Mouse (Mus musculus) embryonic facial prominence, embryonic 12.5 days (tissue): Measurements from ENCODE around the gene Agbl5. TPM values are rescaled to one million over a fixed set of nuclear protein-coding genes. Genes with fewer than 3 reads are reported as not detected.

Source experiments
- ATAC-seq: fragments of 200-750 bp; cut with Nextera tagmentation; 2 replicates; pipeline ENCODE4 v1.8.0; 2017; ENCODE audit not compliant: insufficient number of reproducible peaks, insufficient read depth, low FRiP score, low TSS enrichment
- H3K27ac ChIP-seq: fragments of 300-500 bp; sonication (generic); 2 replicates; pipeline ENCODE4 v1.5.1; 2016; ENCODE audit warnings: mild to moderate bottlenecking
- H3K27me3 ChIP-seq: fragments of 300-500 bp; sonication (generic); 2 replicates; pipeline ENCODE4 v1.6.1; 2016; ENCODE audit warnings: mild to moderate bottlenecking, moderate library complexity
- H3K36me3 ChIP-seq: fragments of 300-500 bp; sonication (generic); 2 replicates; pipeline ENCODE4 v1.6.1; 2016; ENCODE audit warnings: mild to moderate bottlenecking
- H3K4me1 ChIP-seq: fragments of 300-500 bp; sonication (generic); 2 replicates; pipeline ENCODE4 v1.6.1; 2016
- H3K4me2 ChIP-seq: fragments of 300-500 bp; sonication (generic); replicated peaks from 2 replicates; pipeline ENCODE4 v1.6.1; 2016; ENCODE audit warnings: mild to moderate bottlenecking, moderate library complexity
- H3K4me3 ChIP-seq: fragments of 300-500 bp; sonication (generic); 2 replicates; pipeline ENCODE4 v1.5.1; 2016; ENCODE audit warnings: mild to moderate bottlenecking
- H3K9ac ChIP-seq: fragments of 300-500 bp; sonication (generic); 2 replicates; pipeline ENCODE4 v1.6.1; 2016; ENCODE audit warnings: mild to moderate bottlenecking, moderate library complexity
- H3K9me3 ChIP-seq: fragments of 300-500 bp; sonication (generic); 2 replicates; pipeline ENCODE4 v1.6.1; 2016; ENCODE audit warnings: mild to moderate bottlenecking, moderate library complexity
- WGBS: fragments of 180-500 bp; shearing (Covaris S2); methylation state at CpG from one replicate; pipeline ENCODE4 v1.1.7; 2016; 5-methylcytosine and 5-hydroxymethylcytosine counted together
- polyA plus RNA-seq: library from polyadenylated mRNA; unstranded; fragments of >200 nt; fragmentation: Nextera tagmentation; extraction: Ambion mirVana; gene quantifications from 2 replicates; pipeline ENCODE4 v1.2.1, GENCODE M21; 2016

Gene Agbl5
- polyA plus RNA-seq, 1 experiment from 2014 or later = 31.9 TPM

DNA sequence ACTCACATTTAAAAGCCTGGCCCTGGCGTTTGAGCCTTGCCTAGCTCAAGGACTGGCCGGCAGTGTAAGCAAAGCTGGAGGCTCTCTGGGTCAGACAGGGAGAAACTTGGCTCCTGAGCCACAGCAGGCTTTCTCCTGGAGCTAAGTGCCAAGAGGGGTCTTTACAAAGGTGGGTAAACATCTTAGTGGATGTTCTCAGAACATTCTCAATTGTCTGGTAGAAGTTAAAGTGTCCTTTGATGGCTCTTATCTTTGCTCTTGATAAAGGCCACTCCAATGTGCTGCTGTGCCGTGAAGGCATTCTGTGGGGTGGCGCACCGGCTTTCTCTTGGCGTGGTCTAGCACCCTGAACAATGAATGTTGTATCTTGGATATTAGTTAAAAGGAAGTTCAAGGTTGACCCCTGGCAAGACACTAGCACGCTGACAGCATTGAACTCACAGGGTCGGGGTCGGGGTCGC, 34.1 kb downstream of the Agbl5 start:
- peaks cover 36% of the 10 kb centered on the region for H3K36me3 ChIP-seq
- H3K9me3 ChIP-seq = no peaks in the 10 kb centered on the region
- H3K9ac ChIP-seq = peak overlapping the region; percentile 60; the same call in 1 of the 2 replicates
- ATAC-seq = no peak
- H3K27ac ChIP-seq = 0 out of 2 replicates have a peak overlapping the region, but pooled peaks have one; percentile 87
- peak overlapping the region; percentile 73; the same call in 1 of the 2 replicates for H3K4me2 ChIP-seq
- no peaks in the 10 kb centered on the region for H3K27me3 ChIP-seq
- H3K4me3 ChIP-seq = no peak overlapping the region
- 71% methylated on average over 10 of the region's 10 CpGs for WGBS
- H3K4me1 ChIP-seq = peaks cover 24% of the 10 kb centered on the region

GRCm38 (mm10) chr5:30923119-30923518, 34.6 kb downstream of the Agbl5 start:
- Histone ChIP-seq H3K9ac (no peak overlapping the region), H3K36me3 (peaks cover 31% of the 10 kb centered on the region), H3K4me2 (no peak overlapping the region), H3K4me3 (no peak overlapping the region), H3K27me3 (no peaks in the 10 kb centered on the region), H3K4me1 (peaks cover 24% of the 10 kb centered on the region), H3K27ac (no peak overlapping the region), H3K9me3 (no peaks in the 10 kb centered on the region)
- ATAC-seq = no peak
- 87% methylated on average over 6 of the region's 6 CpGs for WGBS

- H3K4me1 ChIP-seq = peaks cover 16% of the 10 kb centered on the region
- H3K36me3 ChIP-seq = peaks cover 16% of the 10 kb centered on the region
- H3K9ac ChIP-seq = no peak overlapping the region
- H3K27me3 ChIP-seq = no peaks in the 10 kb centered on the region
- no peak overlapping the region for H3K4me2 ChIP-seq
- no peaks in the 10 kb centered on the region for H3K9me3 ChIP-seq
- no peak overlapping the region for H3K4me3 ChIP-seq
- 79% methylated on average over 8 of the region's 8 CpGs for WGBS
- ATAC-seq = no peak
- no peak overlapping the region for H3K27ac ChIP-seq
Observed at GRCm38 (mm10) chr5:30924614-30925013, 36.1 kb downstream of the Agbl5 start.

DNA sequence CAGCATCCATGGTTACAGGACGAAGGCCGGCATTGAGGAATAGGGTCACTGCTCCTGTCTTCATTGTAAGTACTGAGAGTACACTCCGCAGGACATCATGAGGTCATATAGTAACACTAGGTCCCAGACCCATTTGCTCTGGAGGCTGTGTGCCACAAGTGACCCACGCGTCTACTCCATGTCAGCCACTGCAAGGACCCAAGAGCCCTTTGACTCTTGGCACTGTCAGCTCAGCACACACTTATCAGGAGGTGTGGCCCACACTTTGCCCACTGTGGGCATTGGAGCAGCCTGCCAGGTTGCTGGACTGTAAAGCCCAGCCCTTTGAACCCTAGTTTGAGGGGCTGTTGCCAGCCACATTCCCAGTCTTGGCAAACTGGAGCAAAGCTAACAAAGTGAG, 36.7 kb downstream of the Agbl5 start:
- H3K4me1 ChIP-seq = peaks cover 13% of the 10 kb centered on the region
- H3K27ac ChIP-seq = no peak overlapping the region
- peaks cover 10% of the 10 kb centered on the region for H3K36me3 ChIP-seq
- H3K9me3 ChIP-seq = no peaks in the 10 kb centered on the region
- 92% methylated on average over 5 of the region's 5 CpGs for WGBS
- no peak overlapping the region for H3K4me2 ChIP-seq
- no peak overlapping the region for H3K4me3 ChIP-seq
- H3K9ac ChIP-seq = no peak overlapping the region
- no peak for ATAC-seq
- H3K27me3 ChIP-seq = no peaks in the 10 kb centered on the region

DNA sequence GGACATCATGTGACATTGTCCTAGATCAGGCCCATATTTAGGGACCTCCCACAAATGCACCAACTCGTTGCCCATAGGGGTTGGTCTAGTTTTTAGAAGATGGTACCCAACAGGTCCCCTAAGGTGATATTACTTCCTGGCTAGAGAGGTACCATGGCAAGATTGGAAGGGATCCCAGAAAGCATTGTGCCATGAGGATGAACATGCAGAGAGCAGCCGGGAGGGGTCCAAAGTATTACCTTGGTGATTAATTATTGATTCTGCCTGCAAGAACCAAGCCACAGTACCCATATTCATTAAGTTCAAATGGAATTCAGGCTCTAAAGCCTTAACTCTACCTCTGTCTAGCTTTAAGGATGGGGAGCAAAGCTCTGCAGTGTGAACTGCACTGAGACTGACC, 37.6 kb downstream of the Agbl5 start:
- Histone ChIP-seq H3K36me3 (peaks cover 2% of the 10 kb centered on the region; the same call in 1 of the 2 replicates), H3K4me3 (no peak overlapping the region), H3K9ac (no peak overlapping the region), H3K9me3 (no peaks in the 10 kb centered on the region), H3K4me2 (no peak overlapping the region), H3K27ac (no peak overlapping the region), H3K4me1 (peaks cover 12% of the 10 kb centered on the region), H3K27me3 (no peaks in the 10 kb centered on the region)
- WGBS = 74% methylated on average over 2 of the region's 2 CpGs
- no peak for ATAC-seq

GRCm38 (mm10) chr5:30927945-30928529, 39.5 kb downstream of the Agbl5 start:
- Histone ChIP-seq H3K4me3 (no peak overlapping the region), H3K9me3 (no peaks in the 10 kb centered on the region), H3K27ac (no peak overlapping the region), H3K4me2 (peak overlapping the region; percentile 41), H3K4me1 (no peaks in the 10 kb centered on the region), H3K9ac (no peak overlapping the region), H3K36me3 (no peaks in the 10 kb centered on the region), H3K27me3 (no peaks in the 10 kb centered on the region)
- ATAC-seq = no peak
- 41% methylated on average over 7 of the region's 7 CpGs for WGBS

- H3K27ac ChIP-seq = no peak overlapping the region
- no peak overlapping the region for H3K4me3 ChIP-seq
- ATAC-seq = no peak
- H3K4me1 ChIP-seq = no peaks in the 10 kb centered on the region
- 45% methylated on average over 4 of the region's 4 CpGs for WGBS
- H3K9ac ChIP-seq = no peak overlapping the region
- no peak overlapping the region for H3K4me2 ChIP-seq
- H3K27me3 ChIP-seq = no peaks in the 10 kb centered on the region
- no peaks in the 10 kb centered on the region for H3K9me3 ChIP-seq
- H3K36me3 ChIP-seq = no peaks in the 10 kb centered on the region
Observed at GRCm38 (mm10) chr5:30930121-30930520, 41.6 kb downstream of the Agbl5 start.

- Histone ChIP-seq H3K27ac (no peak overlapping the region), H3K4me1 (no peaks in the 10 kb centered on the region), H3K27me3 (no peaks in the 10 kb centered on the region), H3K9me3 (no peaks in the 10 kb centered on the region), H3K4me3 (no peak overlapping the region), H3K36me3 (no peaks in the 10 kb centered on the region), H3K9ac (no peak overlapping the region), H3K4me2 (no peak overlapping the region)
- WGBS = 79% methylated on average over 6 of the region's 6 CpGs
- no peak for ATAC-seq
Observed at GRCm38 (mm10) chr5:30930846-30931245, 42.4 kb downstream of the Agbl5 start.

DNA sequence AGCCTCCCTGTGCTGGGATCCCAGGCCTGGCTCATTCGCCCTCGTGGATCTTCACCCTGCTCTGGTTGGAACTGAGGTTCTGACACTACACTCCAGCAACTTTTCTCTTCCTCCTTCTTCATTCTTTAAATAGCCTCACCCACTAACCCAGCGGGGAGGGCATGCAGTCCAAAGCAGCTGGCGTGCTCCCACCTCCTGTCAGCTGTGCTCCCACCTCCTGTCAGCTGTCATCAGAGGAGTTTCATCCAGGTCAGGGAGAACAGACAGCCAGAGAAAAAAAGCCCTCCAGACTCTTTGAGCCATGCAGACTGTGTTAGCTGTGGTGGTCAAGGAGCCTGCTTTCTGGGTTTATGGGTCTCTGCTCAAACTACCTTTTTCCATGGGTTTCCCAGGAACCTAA, 42.9 kb downstream of the Agbl5 start:
- no peak overlapping the region for H3K27ac ChIP-seq
- no peak for ATAC-seq
- no peak overlapping the region for H3K9ac ChIP-seq
- WGBS = 80% methylated on average over 4 of the region's 4 CpGs
- H3K4me2 ChIP-seq = no peak overlapping the region
- no peaks in the 10 kb centered on the region for H3K27me3 ChIP-seq
- no peak overlapping the region for H3K4me3 ChIP-seq
- no peaks in the 10 kb centered on the region for H3K36me3 ChIP-seq
- H3K4me1 ChIP-seq = no peaks in the 10 kb centered on the region
- H3K9me3 ChIP-seq = no peaks in the 10 kb centered on the region

DNA sequence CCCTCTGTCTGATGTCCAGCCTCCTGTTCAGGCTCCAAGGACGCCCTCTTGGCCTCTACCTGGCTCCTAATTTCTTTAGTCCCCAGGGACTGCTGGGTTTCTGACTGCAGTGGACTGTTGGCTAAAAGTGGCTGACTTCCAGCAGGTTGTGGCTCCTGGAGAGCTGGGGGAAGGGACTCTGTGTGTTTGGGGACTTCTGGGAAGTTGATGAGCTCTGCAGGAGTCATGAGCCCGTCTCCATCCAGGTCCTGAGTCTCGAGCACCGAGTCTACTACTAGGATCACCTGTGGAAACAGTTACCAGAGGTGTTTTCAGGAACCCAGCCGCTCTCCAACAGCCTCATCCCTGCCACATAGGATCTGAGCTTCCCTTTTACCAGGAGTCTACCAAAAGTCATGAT, 45.2 kb downstream of the Agbl5 start:
- 62% methylated on average over 5 of the region's 5 CpGs for WGBS
- no peak for ATAC-seq
- no peak overlapping the region for H3K27ac ChIP-seq
- no peaks in the 10 kb centered on the region for H3K9me3 ChIP-seq
- H3K9ac ChIP-seq = no peak overlapping the region
- H3K36me3 ChIP-seq = no peaks in the 10 kb centered on the region
- H3K4me1 ChIP-seq = no peaks in the 10 kb centered on the region
- H3K4me2 ChIP-seq = no peak overlapping the region
- H3K27me3 ChIP-seq = no peaks in the 10 kb centered on the region
- no peak overlapping the region for H3K4me3 ChIP-seq

DNA sequence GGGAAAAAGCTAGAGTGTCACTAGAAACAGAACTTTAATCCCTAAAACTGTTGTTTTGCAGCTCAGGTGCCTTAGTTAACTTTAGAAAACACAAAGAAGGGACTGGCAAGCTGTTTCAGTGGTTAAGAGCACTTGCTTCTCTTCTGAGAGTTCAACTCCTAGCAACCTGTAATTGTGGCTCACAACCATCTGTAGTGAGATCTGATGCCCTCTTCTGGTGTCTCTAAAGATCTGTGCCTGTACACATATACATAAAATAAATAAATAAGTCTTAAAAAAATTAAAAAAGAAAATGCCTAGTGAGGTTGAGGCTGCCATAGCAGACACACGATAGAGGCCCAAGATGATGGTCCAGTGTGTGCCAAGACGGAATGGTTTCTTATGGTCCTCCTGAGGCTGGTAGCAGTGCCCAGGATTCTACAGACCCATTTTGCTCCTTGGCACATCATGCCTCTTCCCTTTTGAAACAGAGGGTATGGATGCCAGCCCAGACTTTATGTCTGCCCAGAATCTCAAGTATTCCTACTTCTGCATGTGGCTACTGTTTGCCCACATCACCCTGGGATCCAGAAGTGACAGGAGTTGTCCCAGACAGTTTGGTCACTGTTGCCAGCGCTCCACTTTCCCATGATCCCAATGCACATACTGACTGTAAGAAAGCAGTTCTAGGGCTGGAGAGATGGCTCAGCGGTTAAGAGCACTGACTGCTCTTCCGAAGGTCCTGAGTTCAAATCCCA, 46.4 kb downstream of the Agbl5 start:
- 89% methylated on average over 5 of the region's 5 CpGs for WGBS
- Histone ChIP-seq H3K9me3 (no peaks in the 10 kb centered on the region), H3K9ac (no peak overlapping the region), H3K4me3 (no peak overlapping the region), H3K27me3 (no peaks in the 10 kb centered on the region), H3K4me1 (no peaks in the 10 kb centered on the region), H3K27ac (no peak overlapping the region), H3K4me2 (no peak overlapping the region), H3K36me3 (no peaks in the 10 kb centered on the region)
- ATAC-seq = no peak

GRCm38 (mm10) chr5:30943004-30943403, 54.5 kb downstream of the Agbl5 start:
- WGBS = 86% methylated on average over 2 of the region's 2 CpGs
- no peak overlapping the region for H3K4me3 ChIP-seq
- peaks cover 7% of the 10 kb centered on the region for H3K4me1 ChIP-seq
- no peak overlapping the region for H3K4me2 ChIP-seq
- H3K27ac ChIP-seq = no peak overlapping the region
- no peak overlapping the region for H3K9ac ChIP-seq
- H3K27me3 ChIP-seq = peaks cover 21% of the 10 kb centered on the region
- no peaks in the 10 kb centered on the region for H3K36me3 ChIP-seq
- ATAC-seq = no peak
- no peaks in the 10 kb centered on the region for H3K9me3 ChIP-seq
